Mouse (Mus musculus): ENCODE measurements around the gene Pten.

DNA sequence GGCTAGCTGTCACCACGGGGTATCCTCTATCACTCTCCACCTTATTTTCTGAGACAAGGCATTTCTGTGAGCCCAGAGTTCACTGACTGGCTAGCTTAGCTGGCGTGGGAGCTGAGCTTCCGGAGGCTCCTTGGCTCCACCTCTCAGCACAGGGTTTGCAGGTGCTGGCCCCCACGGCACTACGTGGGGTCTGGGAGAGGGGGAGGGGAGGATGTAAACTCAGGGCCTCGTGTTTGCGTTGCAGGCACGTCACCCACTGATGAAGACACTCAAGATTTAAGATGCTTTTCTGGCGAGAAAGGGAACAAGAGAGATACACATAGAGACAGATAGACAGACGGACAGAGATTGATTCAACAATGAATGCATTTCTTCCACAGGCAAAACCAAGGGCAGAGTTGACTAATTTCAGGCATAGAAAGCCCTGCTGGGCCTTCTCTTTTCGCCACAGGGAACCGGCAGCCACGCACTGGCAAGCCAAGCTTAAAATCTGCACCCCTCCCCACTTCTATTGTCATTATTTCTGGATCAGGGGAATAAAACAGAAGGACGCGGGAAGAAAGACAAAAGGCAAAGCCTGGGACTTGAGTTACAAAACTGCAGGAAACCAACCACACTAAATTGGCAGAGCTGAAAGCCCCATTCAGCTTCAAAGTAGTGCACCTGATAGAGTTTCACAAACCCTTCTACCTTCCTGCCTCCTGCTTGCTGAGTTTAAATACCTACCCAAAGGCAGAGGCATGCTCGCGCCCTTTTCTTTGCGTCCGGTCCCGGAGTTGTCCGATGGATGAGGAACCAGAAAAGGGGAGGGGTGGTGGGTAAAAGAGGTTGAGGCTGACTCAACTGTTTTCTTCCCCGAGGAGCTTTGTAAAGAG lies 30.6 kb upstream of the Pten start:
- TF ChIP-seq POLR2A (IDR thresholded peaks at IDR 0.05; ENCODE audit: borderline replicate concordance, insufficient read depth, low read length) (no peak), CTCF (IDR thresholded peaks at IDR 0.05; ENCODE audit: borderline replicate concordance, insufficient read depth, low read depth, low read length) (no peak)
